9 mouse cellular contexts compared by ENCODE assay signal in the genomic region with DNA sequence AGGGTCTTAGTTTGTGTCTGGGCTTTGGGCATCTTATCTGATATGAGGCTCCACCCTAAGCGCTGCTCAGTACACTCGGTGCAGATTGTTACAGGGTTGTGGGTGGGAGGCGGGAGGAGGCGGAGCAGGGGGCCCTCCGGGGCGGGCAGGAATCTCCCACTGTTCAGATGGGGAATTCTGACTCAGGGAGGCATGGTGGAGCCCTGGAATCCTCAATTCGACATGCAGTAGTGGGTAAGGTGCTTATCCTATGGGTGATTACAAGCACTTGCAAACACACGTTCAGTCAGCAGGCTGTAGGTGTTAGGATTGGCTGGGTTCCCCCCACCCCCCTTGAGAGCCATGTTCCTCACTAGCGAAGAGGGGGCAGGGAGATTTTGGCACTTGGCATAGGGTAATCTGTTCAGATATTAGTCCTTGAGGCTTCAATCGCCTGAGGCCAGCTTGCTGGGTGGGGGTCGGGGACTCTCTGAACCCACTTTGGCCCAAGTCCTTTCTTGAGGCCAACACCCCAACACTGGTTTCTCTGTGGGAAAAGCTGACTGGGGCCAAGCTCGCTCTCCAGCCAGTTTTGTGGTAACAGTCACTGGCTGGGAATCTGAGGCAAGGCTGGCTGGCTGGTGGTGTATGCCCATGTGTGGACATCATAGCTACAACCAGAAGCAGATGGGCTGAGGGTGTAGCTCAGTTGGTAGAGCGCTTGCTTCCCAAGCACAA. TPM values are rescaled to one million over a fixed set of nuclear protein-coding genes. Genes with fewer than 3 reads are reported as not detected.
A peak's percentile ranks its signal among the peaks of the same experiment; 100 is the strongest.
DNase-seq lines count a peak whose midpoint lies in the region; ATAC-seq lines count a peak whose summit lies in the region.
"Had no signal": no experiment of that assay in that cellular context is flagged by ENCODE, and none has a peak within 500 bp of the region (broad histone marks: within the 10 kb centered on the region; RNA-seq: fewer than 3 reads in every experiment).

No protein-coding gene starts in this region.

- 42% methylated on average over 13 of the region's 13 CpGs for WGBS in midbrain, embryonic 12.5 days

- peak; percentile 28 to 33 for DNase-seq in kidney, postnatal 4 days
- no peak for DNase-seq in kidney, adult 18-20 months
- peak; percentile 54 for DNase-seq in brain, adult 2 months (ENCODE audit: low read depth, low spot score)
- DNase-seq in heart, postnatal 4 days, result peak; percentile 21
- no peak for DNase-seq in adrenal gland, postnatal 4 days (ENCODE audit: low spot score in 2 of 2)
- DNase-seq in embryo, embryonic 10 days (ENCODE audit: low spot score), result no peak

- peaks cover 28% of the 10 kb centered on the region for H3K36me3 ChIP-seq in midbrain, embryonic 12.5 days

- no peak overlapping the region for H3K4me2 ChIP-seq in midbrain, embryonic 12.5 days (replicated peaks)

- H3K27me3 ChIP-seq in midbrain, embryonic 12.5 days, result no peaks in the 10 kb centered on the region

- ATAC-seq in midbrain, embryonic 12.5 days (ENCODE audit: low FRiP score, low read depth), result no peak
- no peak for ATAC-seq in monocyte, adult 5-6 weeks (replicated peaks; ENCODE audit: insufficient number of reproducible peaks, low FRiP score, low TSS enrichment, poor library complexity, severe bottlenecking)

- H3K27ac ChIP-seq in midbrain, embryonic 12.5 days (replicated peaks), result peak overlapping the region; percentile 39; the same call in 1 of the 2 replicates

- H3K9me3 ChIP-seq in midbrain, embryonic 12.5 days, result peaks cover 6% of the 10 kb centered on the region; the same call in 1 of the 2 replicates

- H3K4me1 ChIP-seq in midbrain, embryonic 12.5 days, result peaks cover 26% of the 10 kb centered on the region

- H3K9ac ChIP-seq in midbrain, embryonic 12.5 days (replicated peaks), result peak overlapping the region; percentile 31; the same call in 1 of the 2 replicates

- H3K4me3 ChIP-seq in midbrain, embryonic 12.5 days, result no peak overlapping the region

RNA-seq across cellular contexts. Expression of a gene that starts 27.2 kb away (rescaled TPM):
- total RNA-seq in heart, postnatal 4 days (2021), result not detected
- 0.05 and 0.12 TPM in 2 replicates for polyA plus RNA-seq in midbrain, embryonic 12.5 days (2016; fragmentation: Nextera tagmentation; extraction: Ambion mirVana)
- total RNA-seq in monocyte, adult 5-6 weeks (2017), result not detected in 3 replicates
- not detected for total RNA-seq in adrenal gland, postnatal 4 days (2021)
- total RNA-seq: left cerebral cortex, postnatal 25 days had no signal

RNA-seq across cellular contexts. Expression of a gene that starts 39.4 kb away (rescaled TPM):
- not detected for total RNA-seq in heart, postnatal 4 days (2021)
- polyA plus RNA-seq in midbrain, embryonic 12.5 days (2016; fragmentation: Nextera tagmentation; extraction: Ambion mirVana), result not detected in 2 replicates
- total RNA-seq in monocyte, adult 5-6 weeks (2017), result not detected in 3 replicates
- not detected for total RNA-seq in adrenal gland, postnatal 4 days (2021)
- total RNA-seq: left cerebral cortex, postnatal 25 days had no signal

RNA-seq across cellular contexts. Expression of a gene that starts 47.1 kb away (rescaled TPM):
- 10 to 100 TPM; 59.1 to 60.3 TPM for total RNA-seq in heart, postnatal 4 days (2021)
- polyA plus RNA-seq in midbrain, embryonic 12.5 days (2016; fragmentation: Nextera tagmentation; extraction: Ambion mirVana), result 113 and 128 TPM in 2 replicates
- total RNA-seq in monocyte, adult 5-6 weeks (2017), result 52.2 to 70.8 TPM (median 69.8 TPM) in 3 replicates
- total RNA-seq in adrenal gland, postnatal 4 days (2021), result 10 to 100 TPM; 71.2 to 72.4 TPM

Comparison
In these comparisons a context has a peak if more than half of its experiments do, and no peak if none do; other contexts are left out.
1. DNase-seq: peak in kidney, postnatal 4 days (2 of 2), brain, adult 2 months (single experiment) and heart, postnatal 4 days (single experiment); none in kidney, adult 18-20 months (single experiment), adrenal gland, postnatal 4 days (0 of 2) and embryo, embryonic 10 days (single experiment).